Mouse (Mus musculus): ENCODE measurements at regions not wholly inside any gene's neighbourhood (a gene's known extent, or its start where the extent isn't known, plus 50 kb on each side); places are given as distances from the start of the nearest gene placed in this dataset.

GRCm38 (mm10) chr11:6785471-6785870, 52.0 kb downstream of the Gm11983 start:
- DNase-seq (ENCODE audit: low spot score) = no peak

- DNase-seq (ENCODE audit: low spot score) = no peak
Measured at GRCm38 (mm10) chr11:6782826-6783225, 54.6 kb downstream of the Gm11983 start.

- DNase-seq (ENCODE audit: low spot score) = no peak
Measured at GRCm38 (mm10) chr11:6779752-6780151, 57.7 kb downstream of the Gm11983 start.

- DNase-seq (ENCODE audit: low spot score) = no peak
Measured at GRCm38 (mm10) chr11:6778596-6779360, 58.7 kb downstream of the Gm11983 start.

- no peak for DNase-seq (ENCODE audit: low spot score)
Measured at GRCm38 (mm10) chr11:6777566-6777965, 59.9 kb downstream of the Gm11983 start.

GRCm38 (mm10) chr11:6774656-6775055, 62.8 kb downstream of the Gm11983 start:
- no peak for DNase-seq (ENCODE audit: low spot score)

- DNase-seq (ENCODE audit: low spot score) = no peak
Measured at GRCm38 (mm10) chr11:6773951-6774350, 63.5 kb downstream of the Gm11983 start.

- no peak for DNase-seq (ENCODE audit: low spot score)
Measured at GRCm38 (mm10) chr11:6773364-6773763, 64.1 kb downstream of the Gm11983 start.

GRCm38 (mm10) chr11:6769437-6769765, 68.1 kb downstream of the Gm11983 start:
- DNase-seq (ENCODE audit: low spot score) = no peak

GRCm38 (mm10) chr11:6768599-6769436, 68.6 kb downstream of the Gm11983 start:
- peak; percentile 54 for DNase-seq (ENCODE audit: low spot score)

- no peak for DNase-seq (ENCODE audit: low spot score)
Measured at GRCm38 (mm10) chr11:6766725-6767124, 70.7 kb downstream of the Gm11983 start.

- no peak for DNase-seq (ENCODE audit: low spot score)
Measured at GRCm38 (mm10) chr11:6765333-6765957, 72.0 kb downstream of the Gm11983 start.

- no peak for DNase-seq (ENCODE audit: low spot score)
Measured at GRCm38 (mm10) chr11:6764186-6764585, 73.3 kb downstream of the Gm11983 start.

GRCm38 (mm10) chr11:6763001-6763400, 74.5 kb downstream of the Gm11983 start:
- DNase-seq (ENCODE audit: low spot score) = no peak

GRCm38 (mm10) chr11:6761876-6762628, 75.4 kb downstream of the Gm11983 start:
- no peak for DNase-seq (ENCODE audit: low spot score)

- DNase-seq (ENCODE audit: low spot score) = no peak
Measured at GRCm38 (mm10) chr11:6759578-6759977, 77.9 kb downstream of the Gm11983 start.

- no peak for DNase-seq (ENCODE audit: low spot score)
Measured at GRCm38 (mm10) chr11:6739439-6739838, 81.1 kb downstream of the Ramp3 start.

- no peak for DNase-seq (ENCODE audit: low spot score)
Measured at GRCm38 (mm10) chr11:6738581-6738980, 80.3 kb downstream of the Ramp3 start.

- no peak for DNase-seq (ENCODE audit: low spot score)
Measured at GRCm38 (mm10) chr11:6738163-6738562, 79.8 kb downstream of the Ramp3 start.

- DNase-seq (ENCODE audit: low spot score) = no peak
Measured at GRCm38 (mm10) chr11:6734746-6735430, 76.6 kb downstream of the Ramp3 start.

- no peak for DNase-seq (ENCODE audit: low spot score)
Measured at GRCm38 (mm10) chr11:6731505-6731904, 73.2 kb downstream of the Ramp3 start.

All from adipocyte (in vitro differentiated cells).